Mouse (Mus musculus): ENCODE data around the gene Trip11.

- no peak for TF ChIP-seq GATA1 (IDR thresholded peaks at IDR 0.05; ENCODE audit: borderline replicate concordance, low read length)
- no peak for TF ChIP-seq FLI1 (IDR thresholded peaks at IDR 0.05; ENCODE audit: low read length)
Measured at GRCm38 (mm10) chr12:101910360-101910759, 2.7 kb downstream of the Trip11 start.

Data from megakaryocyte, embryonic 14.5 days (primary cell).